Mouse (Mus musculus) E14TG2a.4 (cell line): ENCODE measurements around the gene Shroom3.

ENCODE experiments used
- H3K27me3 ChIP-seq: 2 replicates; pipeline ENCODE4 v1.6.1; 2014; ENCODE audit warnings: low read length, control low read depth; ENCODE audit not compliant: insufficient read depth
- H3K36me3 ChIP-seq: 2 replicates; pipeline ENCODE4 v1.6.1; 2014; ENCODE audit warnings: low read length, control low read depth; ENCODE audit not compliant: insufficient read depth
- H3K4me1 ChIP-seq: replicated peaks from 2 replicates; pipeline ENCODE4 v1.6.1; 2014; ENCODE audit warnings: low read depth, low read length, control low read depth
- H3K4me3 ChIP-seq: replicated peaks from 2 replicates; pipeline ENCODE4 v1.5.1; 2014; ENCODE audit warnings: mild to moderate bottlenecking, low read length
- H3K9me3 ChIP-seq: 2 replicates; pipeline ENCODE4 v1.6.1; 2014; ENCODE audit warnings: low read length, control low read depth
- CTCF ChIP-seq: conservative IDR thresholded peaks from 2 replicates; pipeline ENCODE4 v1.5.1; 2014; ENCODE audit warnings: low read length
- NANOG ChIP-seq: IDR thresholded peaks from 2 replicates; pipeline ENCODE4 v1.6.1; 2014; ENCODE audit warnings: borderline replicate concordance, low read length, mixed read lengths
- POU5F1 ChIP-seq: IDR thresholded peaks from 2 replicates; pipeline ENCODE4 v1.6.1; 2014; ENCODE audit warnings: low read length, borderline replicate concordance

The Shroom3 gene

DNA sequence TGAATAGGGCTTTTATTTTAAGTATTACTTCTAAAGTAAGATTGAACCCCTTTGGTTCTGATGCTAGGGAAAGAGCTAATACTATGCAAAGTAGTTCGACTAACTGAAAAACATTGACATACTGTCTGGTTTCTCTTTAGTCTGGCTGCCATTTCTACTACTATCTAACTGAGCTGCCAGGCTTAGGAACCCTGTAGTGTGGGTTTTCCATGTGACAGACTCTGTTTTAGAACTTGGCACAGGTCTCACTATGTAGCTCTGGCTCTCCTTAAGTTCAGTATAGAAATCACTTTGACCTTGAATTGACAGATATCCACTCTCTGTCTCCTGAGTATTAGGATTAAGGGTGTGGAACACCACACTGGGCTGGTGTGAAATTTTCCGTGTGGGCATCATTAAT, 185.0 kb downstream of the Shroom3 start:
- Histone ChIP-seq H3K4me1 (no peaks in the 10 kb centered on the region), H3K9me3 (no peaks in the 10 kb centered on the region), H3K4me3 (no peak overlapping the region), H3K27me3 (no peaks in the 10 kb centered on the region), H3K36me3 (no peaks in the 10 kb centered on the region)
- TF ChIP-seq CTCF (no peak), POU5F1 (no peak), NANOG (no peak)

GRCm38 (mm10) chr5:92871048-92871447, 187.8 kb downstream of the Shroom3 start:
- no peak for TF ChIP-seq POU5F1
- TF ChIP-seq CTCF = no peak
- TF ChIP-seq NANOG = no peak
- no peaks in the 10 kb centered on the region for H3K4me1 ChIP-seq
- no peak overlapping the region for H3K4me3 ChIP-seq
- no peaks in the 10 kb centered on the region for H3K36me3 ChIP-seq
- H3K27me3 ChIP-seq = no peaks in the 10 kb centered on the region
- H3K9me3 ChIP-seq = no peaks in the 10 kb centered on the region

GRCm38 (mm10) chr5:92872182-92872581, 188.9 kb downstream of the Shroom3 start:
- Histone ChIP-seq H3K4me3 (no peak overlapping the region), H3K9me3 (no peaks in the 10 kb centered on the region), H3K27me3 (no peaks in the 10 kb centered on the region), H3K36me3 (no peaks in the 10 kb centered on the region), H3K4me1 (no peaks in the 10 kb centered on the region)
- TF ChIP-seq CTCF (no peak), POU5F1 (no peak), NANOG (no peak)

GRCm38 (mm10) chr5:92872991-92873390, 189.8 kb downstream of the Shroom3 start:
- Histone ChIP-seq H3K9me3 (no peaks in the 10 kb centered on the region), H3K27me3 (no peaks in the 10 kb centered on the region), H3K4me3 (no peak overlapping the region), H3K36me3 (no peaks in the 10 kb centered on the region), H3K4me1 (no peaks in the 10 kb centered on the region)
- TF ChIP-seq POU5F1 (no peak), CTCF (no peak), NANOG (no peak)

DNA sequence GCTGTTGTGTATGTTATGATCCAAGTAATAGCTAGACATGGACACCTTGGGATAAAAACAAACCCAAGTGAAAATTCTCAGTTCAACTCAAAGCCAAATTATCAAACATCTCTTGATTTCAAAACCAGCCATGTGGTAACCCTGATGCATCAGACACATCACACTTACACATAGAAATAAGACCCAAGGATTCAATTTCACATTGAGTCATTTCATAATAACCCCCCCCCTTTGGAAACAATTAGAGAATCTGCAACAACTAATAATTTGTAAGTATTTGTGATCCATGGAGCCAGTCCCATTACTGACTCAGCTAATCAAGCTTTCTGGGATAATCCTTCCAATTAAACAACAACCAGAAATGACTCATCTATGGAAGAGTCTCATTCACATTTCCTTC, 190.3 kb downstream of the Shroom3 start:
- Histone ChIP-seq H3K27me3 (no peaks in the 10 kb centered on the region), H3K4me1 (peaks cover 2% of the 10 kb centered on the region; the same call in 1 of the 2 replicates), H3K4me3 (no peak overlapping the region), H3K9me3 (no peaks in the 10 kb centered on the region), H3K36me3 (no peaks in the 10 kb centered on the region)
- TF ChIP-seq NANOG = no peak
- no peak for TF ChIP-seq POU5F1

GRCm38 (mm10) chr5:92875836-92876235, 192.6 kb downstream of the Shroom3 start:
- Histone ChIP-seq H3K4me1 (peaks cover 3% of the 10 kb centered on the region; the same call in 1 of the 2 replicates), H3K9me3 (no peaks in the 10 kb centered on the region), H3K27me3 (no peaks in the 10 kb centered on the region), H3K36me3 (no peaks in the 10 kb centered on the region), H3K4me3 (no peak overlapping the region)
- TF ChIP-seq CTCF (no peak), POU5F1 (no peak), NANOG (no peak)

- no peak overlapping the region for H3K4me3 ChIP-seq
- no peak for TF ChIP-seq NANOG
- no peak for TF ChIP-seq CTCF
- no peak for TF ChIP-seq POU5F1
- H3K9me3 ChIP-seq = no peaks in the 10 kb centered on the region
- no peaks in the 10 kb centered on the region for H3K36me3 ChIP-seq
- H3K27me3 ChIP-seq = no peaks in the 10 kb centered on the region
- peaks cover 3% of the 10 kb centered on the region; the same call in 1 of the 2 replicates for H3K4me1 ChIP-seq
Observed at GRCm38 (mm10) chr5:92877104-92877503, 193.9 kb downstream of the Shroom3 start.

- Histone ChIP-seq H3K9me3 (no peaks in the 10 kb centered on the region), H3K4me3 (no peak overlapping the region), H3K4me1 (peaks cover 3% of the 10 kb centered on the region; the same call in 1 of the 2 replicates), H3K27me3 (no peaks in the 10 kb centered on the region), H3K36me3 (no peaks in the 10 kb centered on the region)
- TF ChIP-seq POU5F1 (no peak), CTCF (no peak), NANOG (no peak)
Observed at GRCm38 (mm10) chr5:92880393-92880792, 197.2 kb downstream of the Shroom3 start.

GRCm38 (mm10) chr5:92880893-92881292, 197.7 kb downstream of the Shroom3 start:
- TF ChIP-seq CTCF = no peak
- TF ChIP-seq NANOG = no peak
- no peak for TF ChIP-seq POU5F1
- Histone ChIP-seq H3K36me3 (no peaks in the 10 kb centered on the region), H3K4me3 (no peak overlapping the region)

More at GRCm38 (mm10) chr5:92880893-92881292, 197.7 kb downstream of the Shroom3 start:
- peaks cover 3% of the 10 kb centered on the region; the same call in 1 of the 2 replicates for H3K4me1 ChIP-seq
- H3K9me3 ChIP-seq = no peaks in the 10 kb centered on the region
- H3K27me3 ChIP-seq = no peaks in the 10 kb centered on the region
